Mouse (Mus musculus): ENCODE data around the gene Lypd6. TPM values are rescaled to one million over a fixed set of nuclear protein-coding genes. Genes with fewer than 3 reads are reported as not detected.

Lypd6 gene
- polyA plus RNA-seq, 1 experiment from 2014 or later, result 1.7 TPM

DNA sequence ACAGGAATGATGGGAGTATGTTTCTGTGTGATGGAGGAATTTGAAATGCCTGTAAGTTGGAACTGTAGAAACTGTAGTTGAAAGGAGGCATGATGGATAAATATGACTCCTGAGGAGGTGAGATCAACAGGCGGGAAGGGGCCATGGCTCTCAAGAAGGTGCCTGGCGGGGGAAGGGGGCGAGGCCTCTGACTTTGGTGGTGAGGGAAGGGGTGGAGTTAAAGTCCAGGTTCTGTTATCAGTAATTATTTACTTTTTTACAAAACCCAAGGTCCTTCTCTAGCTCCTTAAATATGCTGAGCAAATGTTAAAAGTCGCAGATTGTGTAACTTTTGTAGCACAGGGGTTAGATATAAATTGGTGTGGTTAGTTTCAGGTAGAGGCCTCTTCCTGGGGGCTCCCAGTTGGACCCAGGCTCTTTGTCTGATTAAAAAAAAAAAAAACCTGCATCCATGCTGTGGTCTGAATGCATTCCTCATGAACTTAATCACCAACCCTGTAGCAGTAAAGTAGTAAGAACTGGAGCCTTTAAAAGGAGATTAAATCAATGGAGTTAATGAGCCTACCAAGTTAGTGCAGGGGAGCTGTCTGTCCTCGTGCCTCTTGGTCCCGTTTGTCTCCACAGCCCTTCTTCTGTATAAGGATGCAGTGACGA lies 37.7 kb downstream of the Lypd6 start:
- Histone ChIP-seq H3K9ac (ENCODE audit: low read length) (no peak overlapping the region), H3K4me1 (replicated peaks; ENCODE audit: control insufficient read depth, insufficient read depth, low read length) (peaks cover 3% of the 10 kb centered on the region; the same call in 1 of the 2 replicates), H3K27ac (ENCODE audit: low read length) (no peak overlapping the region), H3K27me3 (ENCODE audit: control insufficient read depth, insufficient read depth, low read depth, low read length) (no peaks in the 10 kb centered on the region), H3K36me3 (ENCODE audit: control insufficient read depth, insufficient read depth, low read length) (no peaks in the 10 kb centered on the region), H3K4me3 (ENCODE audit: low read length) (no peak overlapping the region), H3K4me2 (ENCODE audit: low read depth, low read length) (no peak overlapping the region), H3K9me3 (ENCODE audit: control insufficient read depth, low read length) (no peaks in the 10 kb centered on the region)
- 51% methylated on average over 7 of the region's 7 CpGs for WGBS
- peak; percentile 72 for ATAC-seq (ENCODE audit: low read depth)

DNA sequence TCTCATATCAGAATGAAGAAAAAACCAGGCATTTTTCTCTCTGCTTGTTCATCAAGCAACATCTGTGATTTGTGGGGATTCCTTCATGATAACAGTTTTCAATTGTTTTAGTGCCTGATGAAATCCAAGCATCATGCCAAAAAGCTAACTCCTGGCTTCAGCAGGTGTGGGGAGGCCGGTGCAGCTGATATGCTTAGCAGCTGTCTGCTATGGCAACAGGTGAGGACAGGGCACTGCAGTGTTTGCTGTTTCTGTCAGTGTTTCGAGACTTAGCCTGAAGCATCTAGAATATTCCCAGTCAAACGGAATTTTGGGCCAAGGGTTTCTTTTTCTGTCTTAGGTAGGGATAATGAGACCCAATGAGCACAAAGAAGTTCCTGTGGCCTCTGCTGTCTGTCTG lies 39.4 kb downstream of the Lypd6 start:
- Histone ChIP-seq H3K4me2 (ENCODE audit: low read depth, low read length) (no peak overlapping the region), H3K4me1 (replicated peaks; ENCODE audit: control insufficient read depth, insufficient read depth, low read length) (peaks cover 8% of the 10 kb centered on the region), H3K36me3 (ENCODE audit: control insufficient read depth, insufficient read depth, low read length) (no peaks in the 10 kb centered on the region), H3K27me3 (ENCODE audit: control insufficient read depth, insufficient read depth, low read depth, low read length) (no peaks in the 10 kb centered on the region), H3K4me3 (ENCODE audit: low read length) (no peak overlapping the region), H3K9ac (ENCODE audit: low read length) (no peak overlapping the region), H3K27ac (ENCODE audit: low read length) (no peak overlapping the region), H3K9me3 (ENCODE audit: control insufficient read depth, low read length) (no peaks in the 10 kb centered on the region)
- WGBS, result 46% methylated on average over 3 of the region's 3 CpGs
- no peak for ATAC-seq (ENCODE audit: low read depth)

DNA sequence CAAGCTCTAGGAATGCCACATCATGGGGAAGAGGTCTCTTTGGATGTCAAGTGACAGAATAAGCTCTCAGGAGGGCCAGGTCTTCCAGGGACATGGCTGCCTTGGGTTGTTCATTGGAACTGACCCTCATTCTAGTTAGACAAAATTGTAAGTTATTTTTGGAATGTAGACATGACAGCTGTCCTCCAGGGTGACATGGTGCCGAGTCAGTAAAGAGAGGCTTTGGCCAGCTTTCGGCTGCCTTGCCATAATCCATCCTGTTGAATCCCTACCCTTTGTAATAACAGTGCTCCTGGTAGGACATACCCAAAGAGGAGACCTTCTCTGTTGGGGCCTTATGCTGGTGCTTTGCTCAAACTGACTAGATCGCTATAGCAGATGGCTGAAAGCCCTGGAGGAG lies 39.8 kb downstream of the Lypd6 start:
- Histone ChIP-seq H3K36me3 (ENCODE audit: control insufficient read depth, insufficient read depth, low read length) (no peaks in the 10 kb centered on the region), H3K27ac (ENCODE audit: low read length) (no peak overlapping the region), H3K27me3 (ENCODE audit: control insufficient read depth, insufficient read depth, low read depth, low read length) (no peaks in the 10 kb centered on the region), H3K4me2 (ENCODE audit: low read depth, low read length) (no peak overlapping the region), H3K4me3 (ENCODE audit: low read length) (no peak overlapping the region), H3K9ac (ENCODE audit: low read length) (no peak overlapping the region), H3K4me1 (replicated peaks; ENCODE audit: control insufficient read depth, insufficient read depth, low read length) (peaks cover 8% of the 10 kb centered on the region), H3K9me3 (ENCODE audit: control insufficient read depth, low read length) (no peaks in the 10 kb centered on the region)
- WGBS, result 75% methylated on average over 3 of the region's 3 CpGs
- ATAC-seq (ENCODE audit: low read depth), result no peak

DNA sequence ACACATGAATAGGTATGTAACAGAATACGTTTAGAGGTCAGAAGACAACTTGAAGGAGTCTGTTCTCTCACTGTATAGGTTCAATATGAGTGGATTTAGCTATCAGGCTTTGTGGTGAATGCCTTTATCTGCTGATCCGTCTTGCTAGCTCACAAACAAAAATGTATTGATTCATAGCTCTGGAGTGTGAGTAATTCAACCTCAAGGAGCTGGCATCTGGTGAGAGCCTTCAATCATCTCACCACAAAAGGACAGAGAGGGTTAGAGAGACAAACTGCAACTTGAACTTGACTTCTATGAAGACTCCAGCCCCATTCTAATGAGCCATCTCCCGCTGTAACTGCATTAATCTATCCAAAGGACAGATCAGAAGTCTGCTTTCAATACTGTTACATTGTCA lies 40.6 kb downstream of the Lypd6 start:
- no peak for ATAC-seq (ENCODE audit: low read depth)
- H3K27ac ChIP-seq (ENCODE audit: low read length), result no peak overlapping the region
- H3K36me3 ChIP-seq (ENCODE audit: control insufficient read depth, insufficient read depth, low read length), result no peaks in the 10 kb centered on the region
- peaks cover 8% of the 10 kb centered on the region for H3K4me1 ChIP-seq (replicated peaks; ENCODE audit: control insufficient read depth, insufficient read depth, low read length)
- no peak overlapping the region for H3K9ac ChIP-seq (ENCODE audit: low read length)
- no peaks in the 10 kb centered on the region for H3K27me3 ChIP-seq (ENCODE audit: control insufficient read depth, insufficient read depth, low read depth, low read length)
- WGBS, result 72% methylated on average over 3 of the region's 3 CpGs
- no peak overlapping the region for H3K4me2 ChIP-seq (ENCODE audit: low read depth, low read length)
- H3K4me3 ChIP-seq (ENCODE audit: low read length), result no peak overlapping the region
- no peaks in the 10 kb centered on the region for H3K9me3 ChIP-seq (ENCODE audit: control insufficient read depth, low read length)

DNA sequence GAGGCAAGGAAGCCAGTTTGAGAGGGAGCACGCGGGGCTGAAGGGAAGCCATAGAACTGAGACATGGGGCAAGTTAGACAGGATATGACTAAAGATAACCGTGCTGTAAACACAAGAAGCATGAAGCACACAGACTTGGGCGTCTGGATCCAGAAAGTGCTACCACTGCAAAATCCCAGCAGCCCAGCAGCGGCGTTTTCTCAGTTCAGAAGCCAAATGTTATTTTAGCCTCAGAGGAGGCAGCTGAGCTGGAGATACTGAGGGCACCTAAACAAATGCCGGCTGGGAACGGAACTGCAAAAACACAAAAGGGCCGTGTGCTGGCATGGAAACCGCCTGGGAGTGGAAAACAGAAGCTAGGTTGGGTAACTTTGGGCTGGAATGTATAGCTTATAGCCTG lies 43.9 kb downstream of the Lypd6 start:
- peak overlapping the region; percentile 13; the same call in 1 of the 2 replicates for H3K4me2 ChIP-seq (ENCODE audit: low read depth, low read length)

DNA sequence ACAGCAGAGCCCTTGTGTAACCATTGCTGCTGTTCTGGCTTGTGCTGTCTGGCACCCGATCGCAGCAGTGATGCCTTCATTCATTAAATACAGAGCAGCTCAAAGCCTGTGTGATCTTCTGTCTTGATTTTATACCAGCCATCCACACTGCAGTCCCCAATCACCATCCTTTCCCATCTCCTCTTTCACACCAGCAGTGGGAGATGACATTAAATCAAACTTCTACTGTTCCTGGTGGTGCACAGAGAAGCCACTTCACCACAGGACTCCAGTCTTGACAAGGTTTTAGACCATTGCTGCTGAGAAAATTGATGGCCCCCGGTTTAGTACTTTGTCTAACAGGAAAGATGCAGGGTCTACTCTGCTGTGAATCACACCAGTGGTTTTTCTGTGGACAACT lies 44.9 kb downstream of the Lypd6 start:
- Histone ChIP-seq H3K27ac (ENCODE audit: low read length) (no peak overlapping the region), H3K9me3 (ENCODE audit: control insufficient read depth, low read length) (no peaks in the 10 kb centered on the region), H3K27me3 (ENCODE audit: control insufficient read depth, insufficient read depth, low read depth, low read length) (no peaks in the 10 kb centered on the region), H3K9ac (ENCODE audit: low read length) (no peak overlapping the region), H3K4me2 (ENCODE audit: low read depth, low read length) (no peak overlapping the region), H3K4me1 (replicated peaks; ENCODE audit: control insufficient read depth, insufficient read depth, low read length) (peaks cover 8% of the 10 kb centered on the region), H3K36me3 (ENCODE audit: control insufficient read depth, insufficient read depth, low read length) (no peaks in the 10 kb centered on the region), H3K4me3 (ENCODE audit: low read length) (no peak overlapping the region)
- WGBS, result 81% methylated on average over 3 of the region's 3 CpGs
- no peak for ATAC-seq (ENCODE audit: low read depth)

More for the DNA sequence above, 43.9 kb downstream of the Lypd6 start:
- ATAC-seq (ENCODE audit: low read depth), result peak; percentile 92
- Histone ChIP-seq H3K27ac (ENCODE audit: low read length) (peak overlapping the region; percentile 45), H3K27me3 (ENCODE audit: control insufficient read depth, insufficient read depth, low read depth, low read length) (no peaks in the 10 kb centered on the region), H3K36me3 (ENCODE audit: control insufficient read depth, insufficient read depth, low read length) (no peaks in the 10 kb centered on the region), H3K9me3 (ENCODE audit: control insufficient read depth, low read length) (no peaks in the 10 kb centered on the region), H3K9ac (ENCODE audit: low read length) (peak overlapping the region; percentile 27; the same call in 1 of the 2 replicates), H3K4me1 (replicated peaks; ENCODE audit: control insufficient read depth, insufficient read depth, low read length) (peaks cover 8% of the 10 kb centered on the region), H3K4me3 (ENCODE audit: low read length) (no peak overlapping the region)
- 20% methylated on average over 10 of the region's 10 CpGs for WGBS

DNA sequence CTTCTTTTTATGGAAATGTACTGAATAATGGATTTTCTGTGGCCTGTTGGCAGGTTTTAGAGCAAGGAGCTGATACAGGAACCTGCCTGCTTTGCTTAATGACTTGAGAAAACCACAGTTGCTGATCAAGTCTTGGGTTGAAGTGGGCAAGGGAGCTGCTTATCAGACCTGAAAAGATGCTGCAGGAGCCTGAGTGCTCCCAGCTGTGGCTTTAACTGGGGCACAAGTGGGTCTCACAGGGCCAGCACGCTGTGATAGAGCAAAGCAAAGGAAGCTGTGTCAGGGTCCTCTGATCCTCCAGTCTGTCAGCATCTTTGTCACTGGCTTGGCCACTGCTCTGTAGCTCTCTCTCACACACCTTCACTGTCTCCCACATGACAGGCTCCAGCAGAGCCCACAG lies 45.4 kb downstream of the Lypd6 start:
- Histone ChIP-seq H3K9me3 (ENCODE audit: control insufficient read depth, low read length) (no peaks in the 10 kb centered on the region), H3K9ac (ENCODE audit: low read length) (no peak overlapping the region), H3K27me3 (ENCODE audit: control insufficient read depth, insufficient read depth, low read depth, low read length) (no peaks in the 10 kb centered on the region), H3K4me2 (ENCODE audit: low read depth, low read length) (no peak overlapping the region), H3K4me3 (ENCODE audit: low read length) (no peak overlapping the region), H3K36me3 (ENCODE audit: control insufficient read depth, insufficient read depth, low read length) (no peaks in the 10 kb centered on the region), H3K4me1 (replicated peaks; ENCODE audit: control insufficient read depth, insufficient read depth, low read length) (peaks cover 8% of the 10 kb centered on the region), H3K27ac (ENCODE audit: low read length) (no peak overlapping the region)
- WGBS, result 45% methylated on average over 1 of the region's 1 CpGs
- no peak for ATAC-seq (ENCODE audit: low read depth)

DNA sequence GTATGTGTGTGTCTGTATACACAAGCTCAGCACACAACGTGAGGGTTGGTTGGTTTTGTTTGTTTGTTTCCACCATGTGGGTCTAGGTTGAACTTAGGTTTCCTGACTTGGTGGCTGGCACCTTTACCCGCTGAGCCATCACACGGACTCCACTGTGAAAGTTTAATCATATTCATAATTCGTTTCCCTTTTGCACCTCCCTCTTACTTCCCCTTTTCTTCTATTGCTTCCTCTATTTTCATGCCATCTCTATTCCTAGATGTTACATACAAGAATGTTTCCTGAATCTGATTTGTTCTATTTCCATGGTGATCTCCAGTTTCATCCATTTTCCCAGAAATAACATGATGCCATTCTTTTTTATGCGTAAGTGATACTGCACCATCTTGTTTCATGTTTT lies 46.2 kb downstream of the Lypd6 start:
- 77% methylated on average over 5 of the region's 5 CpGs for WGBS

DNA sequence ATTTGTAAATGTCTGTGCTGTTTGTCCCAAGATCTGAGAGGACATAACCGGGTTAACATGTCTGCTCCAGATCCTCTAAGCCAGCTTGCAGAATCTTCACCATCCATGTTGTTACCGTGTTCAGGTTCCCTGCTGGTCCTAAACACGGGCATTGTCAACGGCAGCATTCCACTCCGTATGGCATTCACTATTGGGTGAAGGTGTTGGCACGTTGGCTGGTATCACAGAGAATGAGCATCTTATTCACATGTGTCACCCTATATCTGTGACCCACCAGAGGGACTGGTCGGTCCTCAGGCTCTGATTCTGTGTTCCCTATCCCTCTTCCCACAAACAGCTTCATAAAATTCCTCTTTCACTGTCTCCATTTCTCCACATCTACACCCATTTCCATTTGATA lies 52.9 kb downstream of the Lypd6 start:
- 91% methylated on average over 7 of the region's 7 CpGs for WGBS
- H3K4me1 ChIP-seq (replicated peaks; ENCODE audit: control insufficient read depth, insufficient read depth, low read length), result no peaks in the 10 kb centered on the region
- H3K9ac ChIP-seq (ENCODE audit: low read length), result no peak overlapping the region
- H3K27ac ChIP-seq (ENCODE audit: low read length), result no peak overlapping the region
- no peaks in the 10 kb centered on the region for H3K9me3 ChIP-seq (ENCODE audit: control insufficient read depth, low read length)
- no peaks in the 10 kb centered on the region for H3K36me3 ChIP-seq (ENCODE audit: control insufficient read depth, insufficient read depth, low read length)
- H3K27me3 ChIP-seq (ENCODE audit: control insufficient read depth, insufficient read depth, low read depth, low read length), result no peaks in the 10 kb centered on the region
- H3K4me3 ChIP-seq (ENCODE audit: low read length), result no peak overlapping the region
- H3K4me2 ChIP-seq (ENCODE audit: low read depth, low read length), result no peak overlapping the region
- ATAC-seq (ENCODE audit: low read depth), result no peak

More for the DNA sequence above, 46.2 kb downstream of the Lypd6 start:
- no peaks in the 10 kb centered on the region for H3K27me3 ChIP-seq (ENCODE audit: control insufficient read depth, insufficient read depth, low read depth, low read length)
- no peak overlapping the region for H3K9ac ChIP-seq (ENCODE audit: low read length)
- no peaks in the 10 kb centered on the region for H3K9me3 ChIP-seq (ENCODE audit: control insufficient read depth, low read length)
- H3K4me1 ChIP-seq (replicated peaks; ENCODE audit: control insufficient read depth, insufficient read depth, low read length), result peaks cover 8% of the 10 kb centered on the region
- H3K36me3 ChIP-seq (ENCODE audit: control insufficient read depth, insufficient read depth, low read length), result no peaks in the 10 kb centered on the region
- H3K4me2 ChIP-seq (ENCODE audit: low read depth, low read length), result no peak overlapping the region
- no peak overlapping the region for H3K4me3 ChIP-seq (ENCODE audit: low read length)
- H3K27ac ChIP-seq (ENCODE audit: low read length), result no peak overlapping the region
- no peak for ATAC-seq (ENCODE audit: low read depth)

DNA sequence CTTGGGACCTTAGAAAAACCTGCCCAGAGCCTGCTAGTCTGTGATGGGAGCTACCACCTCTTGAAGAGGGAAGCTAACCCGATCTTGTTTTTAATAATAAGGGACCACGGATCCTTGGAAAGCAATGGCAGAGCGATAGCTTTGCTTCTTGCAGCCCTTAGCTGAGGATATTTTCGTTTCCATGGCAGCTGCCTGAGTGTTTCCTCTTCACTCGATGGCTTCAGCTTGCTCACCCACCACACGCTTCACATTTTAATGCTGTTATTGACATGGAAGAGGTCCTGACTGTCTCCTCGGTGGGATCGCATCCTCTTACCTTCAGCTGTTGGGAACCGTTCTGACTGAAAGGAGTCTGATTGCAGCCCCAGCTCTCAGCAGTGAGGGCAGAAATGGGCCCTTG lies 54.6 kb downstream of the Lypd6 start:
- Histone ChIP-seq H3K27ac (ENCODE audit: low read length) (no peak overlapping the region), H3K27me3 (ENCODE audit: control insufficient read depth, insufficient read depth, low read depth, low read length) (no peaks in the 10 kb centered on the region), H3K9me3 (ENCODE audit: control insufficient read depth, low read length) (no peaks in the 10 kb centered on the region), H3K4me3 (ENCODE audit: low read length) (no peak overlapping the region), H3K36me3 (ENCODE audit: control insufficient read depth, insufficient read depth, low read length) (no peaks in the 10 kb centered on the region), H3K9ac (ENCODE audit: low read length) (no peak overlapping the region), H3K4me2 (ENCODE audit: low read depth, low read length) (no peak overlapping the region), H3K4me1 (replicated peaks; ENCODE audit: control insufficient read depth, insufficient read depth, low read length) (no peaks in the 10 kb centered on the region)
- ATAC-seq (ENCODE audit: low read depth), result no peak
- 65% methylated on average over 9 of the region's 9 CpGs for WGBS
